Mouse (Mus musculus) lung, postnatal 0 days (tissue): ENCODE results near the gene Dnase2b.

Experiments
- CTCF ChIP-seq: IDR thresholded peaks from 2 replicates; pipeline ENCODE4 v1.5.1; 2016; ENCODE audit warnings: antibody characterized with exemption, mild to moderate bottlenecking
- EP300 ChIP-seq: IDR thresholded peaks from 2 replicates; pipeline ENCODE4 v1.6.1; 2016; ENCODE audit warnings: antibody characterized with exemption, mild to moderate bottlenecking, control low read depth

GRCm38 (mm10) chr3:146602531-146602930 lies 12.9 kb downstream of the Dnase2b start:
- TF ChIP-seq EP300 (no peak), CTCF (no peak)
